Mouse (Mus musculus): ENCODE measurements around the gene Tvp23a.
A peak's percentile ranks its signal among the peaks of the same experiment; 100 is the strongest.

Gene Tvp23a

GRCm38 (mm10) chr16:10453872-10454582, 6.9 kb upstream of the Tvp23a start:
- no peak for DNase-seq (ENCODE audit: low spot score)

- peak; percentile 60 for DNase-seq (ENCODE audit: low spot score)
Measured at GRCm38 (mm10) chr16:10452445-10452896, 5.3 kb upstream of the Tvp23a start.

- DNase-seq (ENCODE audit: low spot score), result no peak
Measured at GRCm38 (mm10) chr16:10451906-10452305, 4.7 kb upstream of the Tvp23a start.

GRCm38 (mm10) chr16:10448931-10449330, 1.8 kb upstream of the Tvp23a start:
- no peak for DNase-seq (ENCODE audit: low spot score)

GRCm38 (mm10) chr16:10447781-10448180, 619 bp upstream of the Tvp23a start:
- no peak for DNase-seq (ENCODE audit: low spot score)

- DNase-seq (ENCODE audit: low spot score), result no peak
Measured at GRCm38 (mm10) chr16:10446573-10447263, 444 bp downstream of the Tvp23a start.

GRCm38 (mm10) chr16:10443723-10444122, 3.4 kb downstream of the Tvp23a start:
- DNase-seq (ENCODE audit: low spot score), result no peak

GRCm38 (mm10) chr16:10441761-10442160, 5.4 kb downstream of the Tvp23a start:
- no peak for DNase-seq (ENCODE audit: low spot score)

GRCm38 (mm10) chr16:10441328-10441727, 5.8 kb downstream of the Tvp23a start:
- DNase-seq (ENCODE audit: low spot score), result no peak

- no peak for DNase-seq (ENCODE audit: low spot score)
Measured at GRCm38 (mm10) chr16:10438055-10438454, 9.1 kb downstream of the Tvp23a start.

GRCm38 (mm10) chr16:10436166-10436565, 11.0 kb downstream of the Tvp23a start:
- DNase-seq (ENCODE audit: low spot score), result no peak

- DNase-seq (ENCODE audit: low spot score), result no peak
Measured at GRCm38 (mm10) chr16:10433344-10433743, 13.8 kb downstream of the Tvp23a start.

- no peak for DNase-seq (ENCODE audit: low spot score)
Measured at GRCm38 (mm10) chr16:10432387-10432786, 14.8 kb downstream of the Tvp23a start.

GRCm38 (mm10) chr16:10431911-10432310, 15.3 kb downstream of the Tvp23a start:
- DNase-seq (ENCODE audit: low spot score), result no peak

- DNase-seq (ENCODE audit: low spot score), result no peak
Measured at GRCm38 (mm10) chr16:10420447-10421054, 26.6 kb downstream of the Tvp23a start.

- DNase-seq (ENCODE audit: low spot score), result no peak
Measured at GRCm38 (mm10) chr16:10417723-10418259, 29.4 kb downstream of the Tvp23a start.

- no peak for DNase-seq (ENCODE audit: low spot score)
Measured at GRCm38 (mm10) chr16:10416866-10417265, 30.3 kb downstream of the Tvp23a start.

- DNase-seq (ENCODE audit: low spot score), result no peak
Measured at GRCm38 (mm10) chr16:10415976-10416375, 31.2 kb downstream of the Tvp23a start.

GRCm38 (mm10) chr16:10411764-10412746, 35.1 kb downstream of the Tvp23a start, which contains the start of gene Nubp1:
Nubp1 (plus strand) TSS chr16:10411948.
- DNase-seq (ENCODE audit: low spot score), result peak; percentile 89

- DNase-seq (ENCODE audit: low spot score), result peak; percentile 38
Measured at GRCm38 (mm10) chr16:10399160-10399559, 48.0 kb downstream of the Tvp23a start.

- DNase-seq (ENCODE audit: low spot score), result no peak
Measured at GRCm38 (mm10) chr16:10398755-10399154, 48.4 kb downstream of the Tvp23a start.

All from ovary, adult 18-20 months (tissue).